In the genomic region with DNA sequence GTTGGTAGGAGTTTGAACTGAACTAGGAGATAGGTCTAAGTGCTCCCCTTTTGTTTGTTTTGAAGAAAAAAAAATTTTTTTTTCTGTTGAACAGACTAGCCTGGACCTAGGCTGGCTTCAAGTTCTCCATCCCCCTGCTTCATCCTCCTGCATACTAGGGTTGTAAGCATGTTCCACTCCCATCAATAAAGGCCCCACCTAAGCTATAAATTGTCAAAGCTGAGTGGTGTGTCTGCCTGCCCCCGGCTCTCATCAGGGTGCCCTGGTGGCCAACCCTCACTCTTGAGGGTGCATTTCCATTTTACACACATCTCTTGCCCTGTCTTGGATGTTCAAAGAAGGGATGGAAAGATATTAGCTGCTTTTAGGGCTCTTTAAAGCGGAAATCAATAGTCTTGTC, we compare ENCODE assay signal across 20 mouse cellular contexts. TPM values are rescaled to one million over a fixed set of nuclear protein-coding genes. Genes with fewer than 3 reads are reported as not detected.
A peak's percentile ranks its signal among the peaks of the same experiment; 100 is the strongest.
DNase-seq lines count a peak whose midpoint lies in the region; ATAC-seq and TF ChIP-seq lines count a peak whose summit lies in the region.
"Had no signal": no experiment of that assay in that cellular context is flagged by ENCODE, and none has a peak within 500 bp of the region (broad histone marks: within the 10 kb centered on the region; RNA-seq: fewer than 3 reads in every experiment).

No protein-coding gene starts in this region.

- peak overlapping the region; percentile 43 for H3K27ac ChIP-seq in heart, embryonic 11.5 days (ENCODE audit: low read depth, low read length)
- peak overlapping the region; percentile 60 for H3K27ac ChIP-seq in kidney, postnatal 0 days
- no peak overlapping the region for H3K27ac ChIP-seq in intestine, postnatal 0 days (ENCODE audit: low read depth, low read length)
- H3K27ac ChIP-seq in midbrain, embryonic 16.5 days (ENCODE audit: low read length) = peak overlapping the region; percentile 55
- H3K27ac ChIP-seq: embryonic facial prominence, embryonic 15.5 days had no signal

- H3K27me3 ChIP-seq in heart, embryonic 11.5 days (ENCODE audit: control insufficient read depth, insufficient read depth, low read length) = no peaks in the 10 kb centered on the region
- no peaks in the 10 kb centered on the region for H3K27me3 ChIP-seq in kidney, postnatal 0 days (ENCODE audit: insufficient read depth, low read length)
- no peaks in the 10 kb centered on the region for H3K27me3 ChIP-seq in intestine, postnatal 0 days (replicated peaks; ENCODE audit: control insufficient read depth, insufficient read depth, low read length)
- no peaks in the 10 kb centered on the region for H3K27me3 ChIP-seq in midbrain, embryonic 16.5 days (ENCODE audit: control insufficient read depth, insufficient read depth, low read depth, low read length)
- H3K27me3 ChIP-seq: embryonic facial prominence, embryonic 15.5 days had no signal

- no peak for DNase-seq in heart, adult 11 months
- DNase-seq in kidney, postnatal 0 days (ENCODE audit: low spot score) = no peak
- no peak for DNase-seq in kidney, adult 8-10 months
- DNase-seq in cerebellum, postnatal 25 days = no peak
- no peak for DNase-seq in cerebellum, adult 11 months
- DNase-seq: adrenal gland, adult 8-10 months; B cell, adult 2 months; cerebellum, postnatal 10 days; gastrocnemius, postnatal 25 days; heart, postnatal 36 days; kidney, postnatal 14 days; lung, postnatal 4 days; right cerebral cortex, postnatal 14 days had no signal

- 0 out of 2 replicates have a peak, but pooled peaks have one; percentile 5 for TF ChIP-seq CTCF in kidney, postnatal 0 days (IDR thresholded peaks at IDR 0.05; ENCODE audit: low read depth)
- peak; percentile 37 for TF ChIP-seq CTCF in intestine, postnatal 0 days (IDR thresholded peaks at IDR 0.05; ENCODE audit: low read depth)

- 44% methylated on average over 2 of the region's 2 CpGs for WGBS in heart, embryonic 11.5 days (ENCODE audit: insufficient replicate concordance)
- 12% methylated on average over 2 of the region's 2 CpGs for WGBS in kidney, postnatal 0 days
- WGBS in intestine, postnatal 0 days = 29% methylated on average over 2 of the region's 2 CpGs
- WGBS in midbrain, embryonic 16.5 days = 18% methylated on average over 2 of the region's 2 CpGs

- peaks cover 57% of the 10 kb centered on the region for H3K4me1 ChIP-seq in heart, embryonic 11.5 days (ENCODE audit: control insufficient read depth, insufficient read depth, low read length)
- H3K4me1 ChIP-seq in kidney, postnatal 0 days (replicated peaks; ENCODE audit: insufficient read depth, low read length) = peaks cover 17% of the 10 kb centered on the region
- no peaks in the 10 kb centered on the region for H3K4me1 ChIP-seq in intestine, postnatal 0 days (replicated peaks; ENCODE audit: control insufficient read depth, insufficient read depth, low read length)
- H3K4me1 ChIP-seq in midbrain, embryonic 16.5 days (ENCODE audit: control insufficient read depth, insufficient read depth, low read length) = peaks cover 14% of the 10 kb centered on the region

- no peak overlapping the region for H3K4me2 ChIP-seq in heart, embryonic 11.5 days
- peak overlapping the region; percentile 19; the same call in 1 of the 2 replicates for H3K4me2 ChIP-seq in kidney, postnatal 0 days (ENCODE audit: low read length)
- H3K4me2 ChIP-seq in intestine, postnatal 0 days (replicated peaks; ENCODE audit: low read depth) = no peak overlapping the region
- no peak overlapping the region; the same call in 1 of the 2 replicates for H3K4me2 ChIP-seq in midbrain, embryonic 16.5 days (ENCODE audit: low read length)
- H3K4me2 ChIP-seq: embryonic facial prominence, embryonic 15.5 days had no signal

- no peak overlapping the region for H3K4me3 ChIP-seq in heart, embryonic 11.5 days (ENCODE audit: low read depth, low read length)
- H3K4me3 ChIP-seq in kidney, postnatal 0 days (replicated peaks; ENCODE audit: low read depth, low read length) = no peak overlapping the region
- H3K4me3 ChIP-seq in intestine, postnatal 0 days (ENCODE audit: low read depth, low read length) = no peak overlapping the region
- H3K4me3 ChIP-seq in midbrain, embryonic 16.5 days (ENCODE audit: low read depth, low read length) = no peak overlapping the region
- H3K4me3 ChIP-seq: embryonic facial prominence, embryonic 15.5 days had no signal

- H3K36me3 ChIP-seq in heart, embryonic 11.5 days (ENCODE audit: control insufficient read depth, insufficient read depth, low read length) = no peaks in the 10 kb centered on the region
- H3K36me3 ChIP-seq in kidney, postnatal 0 days (ENCODE audit: insufficient read depth, low read length) = no peaks in the 10 kb centered on the region
- H3K36me3 ChIP-seq in intestine, postnatal 0 days (ENCODE audit: control insufficient read depth, insufficient read depth) = peaks cover 9% of the 10 kb centered on the region
- H3K36me3 ChIP-seq in midbrain, embryonic 16.5 days (ENCODE audit: control insufficient read depth, insufficient read depth, low read length) = no peaks in the 10 kb centered on the region
- H3K36me3 ChIP-seq: embryonic facial prominence, embryonic 15.5 days had no signal

- ATAC-seq in heart, embryonic 11.5 days (replicated peaks; ENCODE audit: insufficient number of reproducible peaks, low FRiP score, low TSS enrichment) = no peak
- ATAC-seq in kidney, postnatal 0 days (replicated peaks; ENCODE audit: low FRiP score, low read depth) = no peak
- ATAC-seq in intestine, postnatal 0 days = peak; percentile 36; the same call in 1 of the 2 replicates
- ATAC-seq in midbrain, embryonic 16.5 days = peak; percentile 11; the same call in 1 of the 2 replicates

- peak overlapping the region; percentile 13; the same call in 1 of the 2 replicates for H3K9ac ChIP-seq in heart, embryonic 11.5 days (ENCODE audit: low read depth, low read length)
- no peak overlapping the region for H3K9ac ChIP-seq in kidney, postnatal 0 days (ENCODE audit: low read depth, low read length)
- H3K9ac ChIP-seq in intestine, postnatal 0 days (ENCODE audit: low read depth, low read length) = no peak overlapping the region
- H3K9ac ChIP-seq in midbrain, embryonic 16.5 days (ENCODE audit: low read depth, low read length) = 0 out of 2 replicates have a peak overlapping the region, but pooled peaks have one; percentile 22
- H3K9ac ChIP-seq: embryonic facial prominence, embryonic 15.5 days had no signal

- H3K9me3 ChIP-seq in heart, embryonic 11.5 days (replicated peaks; ENCODE audit: control insufficient read depth, low read length) = no peaks in the 10 kb centered on the region
- H3K9me3 ChIP-seq in kidney, postnatal 0 days (replicated peaks; ENCODE audit: low read length) = no peaks in the 10 kb centered on the region
- H3K9me3 ChIP-seq in intestine, postnatal 0 days (ENCODE audit: control insufficient read depth) = no peaks in the 10 kb centered on the region
- H3K9me3 ChIP-seq in midbrain, embryonic 16.5 days (replicated peaks; ENCODE audit: control insufficient read depth, low read length, poor library complexity, severe bottlenecking) = no peaks in the 10 kb centered on the region
- H3K9me3 ChIP-seq: embryonic facial prominence, embryonic 15.5 days had no signal

RNA-seq across cellular contexts. Expression of a gene that starts 21.4 kb away (rescaled TPM):
- 4.6 and 5.3 TPM in 2 replicates for polyA plus RNA-seq in heart, embryonic 11.5 days (2014; fragmentation: Nextera tagmentation; extraction: Ambion mirVana)
- 3.8 and 4.6 TPM in 2 replicates for polyA plus RNA-seq in kidney, postnatal 0 days (2015; fragmentation: Nextera tagmentation; extraction: Ambion mirVana)
- 5.3 and 7.9 TPM in 2 replicates for polyA plus RNA-seq in intestine, postnatal 0 days (2015; fragmentation: Nextera tagmentation; extraction: Ambion mirVana)
- 3.0 and 3.2 TPM in 2 replicates for polyA plus RNA-seq in midbrain, embryonic 16.5 days (2015; fragmentation: Nextera tagmentation; extraction: Ambion mirVana)

RNA-seq across cellular contexts. Expression of a gene that starts 35.9 kb away (rescaled TPM):
- polyA plus RNA-seq in heart, embryonic 11.5 days (2014; fragmentation: Nextera tagmentation; extraction: Ambion mirVana) = not detected in 2 replicates
- 0.36 TPM in 1 of 2 replicates, not detected in the other for polyA plus RNA-seq in kidney, postnatal 0 days (2015; fragmentation: Nextera tagmentation; extraction: Ambion mirVana)
- 88.4 and 127 TPM in 2 replicates for polyA plus RNA-seq in intestine, postnatal 0 days (2015; fragmentation: Nextera tagmentation; extraction: Ambion mirVana)
- polyA plus RNA-seq in midbrain, embryonic 16.5 days (2015; fragmentation: Nextera tagmentation; extraction: Ambion mirVana) = not detected in 2 replicates
- polyA plus RNA-seq: frontal cortex, adult 2 months; limb, embryonic 11.5 days; liver, embryonic 16.5 days had no signal

RNA-seq across cellular contexts. Expression of a gene that starts 36.8 kb away (rescaled TPM):
- polyA plus RNA-seq in heart, embryonic 11.5 days (2014; fragmentation: Nextera tagmentation; extraction: Ambion mirVana) = 23.2 and 25.1 TPM in 2 replicates
- 14.1 and 14.2 TPM in 2 replicates for polyA plus RNA-seq in kidney, postnatal 0 days (2015; fragmentation: Nextera tagmentation; extraction: Ambion mirVana)
- 15.8 and 19.1 TPM in 2 replicates for polyA plus RNA-seq in intestine, postnatal 0 days (2015; fragmentation: Nextera tagmentation; extraction: Ambion mirVana)
- 7.4 and 10.4 TPM in 2 replicates for polyA plus RNA-seq in midbrain, embryonic 16.5 days (2015; fragmentation: Nextera tagmentation; extraction: Ambion mirVana)

Comparison
In these comparisons a context has a peak if more than half of its experiments do, and no peak if none do; other contexts are left out.
1. ATAC-seq: peak in intestine, postnatal 0 days (single experiment) and midbrain, embryonic 16.5 days (single experiment); none in heart, embryonic 11.5 days (single experiment) and kidney, postnatal 0 days (single experiment).
2. H3K9ac ChIP-seq: peak in heart, embryonic 11.5 days (single experiment) and midbrain, embryonic 16.5 days (single experiment); none in kidney, postnatal 0 days (single experiment) and intestine, postnatal 0 days (single experiment).
3. RNA of a gene that starts 35.9 kb away (polyA plus RNA-seq): 88.4 to 127 TPM in intestine, postnatal 0 days; 0.36 TPM in kidney, postnatal 0 days, not detected in heart, embryonic 11.5 days and not detected in midbrain, embryonic 16.5 days; every median in the first group is over 10 times any median in the second.